Mouse (Mus musculus): ENCODE data around the gene Clec2l.
A peak's percentile ranks its signal among the peaks of the same experiment; 100 is the strongest.
"Not testable (repeated sequence)": the region's sequence is repeated elsewhere in the genome, so short reads cannot be mapped to it uniquely, and the experiment has no call there.

Clec2l gene

DNA sequence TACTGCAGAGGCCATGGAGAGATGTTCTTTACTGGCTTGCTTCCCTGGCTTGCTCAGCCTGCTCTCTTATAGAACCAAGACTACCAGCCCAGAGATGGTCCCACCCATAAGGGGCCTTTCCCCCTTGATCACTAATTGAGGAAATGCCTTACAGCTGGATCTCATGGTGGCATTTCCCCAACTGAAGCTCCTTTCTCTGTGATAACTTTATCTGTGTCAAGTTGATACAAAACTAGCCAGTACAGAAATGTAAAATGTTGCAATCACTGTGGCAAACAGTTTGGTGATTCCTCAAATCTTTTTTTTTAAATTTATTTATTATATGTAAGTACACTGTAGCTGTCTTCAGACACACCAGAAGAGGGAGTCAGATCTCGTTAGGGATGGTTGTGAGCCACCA, 7.6 kb downstream of the Clec2l start:
- not testable (repeated sequence) for DNase-seq (ENCODE audit: low read depth, low spot score)

DNA sequence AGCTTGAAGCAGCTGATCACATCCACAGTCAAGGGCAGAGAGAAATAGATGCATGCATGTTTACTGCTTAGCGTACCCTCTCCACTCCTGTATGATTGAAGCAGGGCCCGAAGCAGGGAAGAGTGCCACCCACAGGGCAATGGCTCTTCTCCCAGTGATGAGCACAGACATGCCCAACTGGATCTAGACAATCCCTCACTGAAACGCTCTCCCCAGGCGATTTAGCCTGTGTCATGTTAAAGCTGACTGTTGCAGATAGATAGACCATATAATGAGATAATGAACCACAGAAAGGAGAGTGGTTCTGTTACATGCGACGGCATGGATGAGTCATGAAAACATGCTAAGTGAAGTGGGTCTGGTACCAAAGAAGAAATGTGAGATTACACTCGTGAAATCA, 8.4 kb downstream of the Clec2l start:
- no peak for DNase-seq (ENCODE audit: low read depth, low spot score)

DNA sequence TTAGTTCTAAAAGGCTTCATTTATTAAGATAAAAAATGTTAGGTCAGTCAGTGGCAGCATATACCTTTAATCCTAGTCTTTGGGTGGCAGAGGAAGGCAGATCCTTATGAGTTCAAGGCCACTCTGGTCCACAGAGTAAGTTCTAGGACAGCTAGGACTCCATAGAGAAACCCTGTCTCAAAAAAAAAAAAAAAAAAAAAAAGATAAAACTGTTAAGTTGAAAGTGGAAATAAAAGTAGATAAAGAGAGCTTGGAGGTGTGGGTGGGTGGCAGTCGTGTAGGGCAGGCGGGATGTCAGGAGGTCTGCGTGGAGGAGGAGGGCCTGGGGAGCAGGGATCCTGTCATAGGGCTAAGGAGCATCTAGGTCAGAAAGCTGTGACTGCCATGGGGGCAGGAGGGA, 9.1 kb downstream of the Clec2l start:
- DNase-seq (ENCODE audit: low read depth, low spot score): no peak

DNA sequence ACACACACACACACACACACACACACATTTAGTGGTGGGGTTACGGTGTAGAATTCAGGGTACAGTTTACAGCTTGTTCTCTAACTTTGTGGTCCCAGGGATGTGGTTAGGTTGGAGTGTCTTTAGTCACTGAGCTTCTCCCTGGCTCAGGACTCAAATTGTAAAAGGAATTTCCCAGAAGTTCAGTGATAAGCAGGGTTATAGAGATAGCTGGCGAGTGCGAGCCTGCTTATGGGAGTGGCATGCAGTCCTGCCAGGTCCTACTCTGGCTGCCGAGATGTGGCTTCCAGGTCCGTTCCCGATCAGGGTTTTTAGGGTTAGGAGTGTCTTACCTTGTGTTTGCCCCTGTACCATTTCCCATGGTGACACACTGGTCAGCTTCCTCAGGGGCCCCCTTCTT, 13.3 kb downstream of the Clec2l start:
- DNase-seq (ENCODE audit: low read depth, low spot score): no peak

DNA sequence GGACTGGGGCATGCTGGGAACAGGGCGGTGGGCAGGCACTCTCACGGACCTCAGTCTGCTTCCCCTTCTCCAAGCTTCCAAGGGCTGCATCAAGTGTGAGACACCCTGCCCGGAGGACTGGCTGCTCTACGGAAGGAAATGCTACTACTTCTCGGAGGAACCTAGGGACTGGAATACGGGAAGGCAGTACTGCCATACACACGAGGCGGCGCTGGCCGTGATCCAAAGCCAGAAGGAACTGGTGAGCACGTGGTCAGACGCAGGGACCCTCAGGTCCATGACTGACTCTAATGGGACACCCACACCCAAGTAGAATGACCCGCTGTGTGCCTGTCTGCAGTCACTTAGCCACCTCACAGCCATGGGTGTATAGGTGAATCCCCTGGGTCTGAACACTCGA, 13.9 kb downstream of the Clec2l start:
- DNase-seq (ENCODE audit: low read depth, low spot score): no peak

DNA sequence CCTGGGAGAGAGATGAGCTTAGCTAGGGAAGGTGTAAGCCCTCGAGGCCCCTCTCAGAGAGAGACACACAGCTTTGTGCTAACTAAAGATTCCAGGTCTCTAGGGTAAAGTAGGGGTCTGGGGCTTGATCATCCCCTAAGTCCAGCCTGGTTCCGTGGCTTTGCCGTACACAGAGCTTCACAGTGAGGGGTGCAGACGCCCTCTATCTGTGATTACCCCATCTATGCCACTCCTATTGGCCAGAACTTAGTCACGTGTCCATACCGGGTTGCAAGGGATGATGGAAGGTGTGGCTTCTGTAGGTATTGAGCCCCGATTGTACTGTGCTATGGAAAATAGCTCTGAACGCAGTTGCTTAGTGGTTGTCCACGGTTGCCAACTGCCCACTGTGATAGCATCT, 14.8 kb downstream of the Clec2l start:
- no peak for DNase-seq (ENCODE audit: low read depth, low spot score)

DNA sequence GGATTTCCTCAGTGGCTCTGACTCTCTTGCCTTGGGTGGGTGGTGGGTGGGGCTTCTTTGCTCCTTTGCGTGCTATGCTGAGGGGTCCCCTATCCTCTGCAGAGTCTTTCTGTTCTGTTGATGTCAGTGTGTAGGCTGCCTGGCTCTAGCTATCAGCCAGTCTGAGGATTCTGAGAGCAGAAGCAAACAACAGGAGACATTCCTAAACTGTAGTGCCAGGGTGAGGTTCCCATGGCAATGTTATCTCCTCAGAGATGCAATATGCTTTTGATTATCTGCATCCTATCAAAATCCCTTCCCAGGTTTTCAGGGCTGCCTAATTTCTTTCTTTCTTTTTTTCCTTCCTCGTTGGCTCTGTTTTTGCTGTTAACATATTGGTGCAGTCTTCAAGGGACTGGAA, 19.7 kb downstream of the Clec2l start:
- DNase-seq (ENCODE audit: low read depth, low spot score): no peak

DNA sequence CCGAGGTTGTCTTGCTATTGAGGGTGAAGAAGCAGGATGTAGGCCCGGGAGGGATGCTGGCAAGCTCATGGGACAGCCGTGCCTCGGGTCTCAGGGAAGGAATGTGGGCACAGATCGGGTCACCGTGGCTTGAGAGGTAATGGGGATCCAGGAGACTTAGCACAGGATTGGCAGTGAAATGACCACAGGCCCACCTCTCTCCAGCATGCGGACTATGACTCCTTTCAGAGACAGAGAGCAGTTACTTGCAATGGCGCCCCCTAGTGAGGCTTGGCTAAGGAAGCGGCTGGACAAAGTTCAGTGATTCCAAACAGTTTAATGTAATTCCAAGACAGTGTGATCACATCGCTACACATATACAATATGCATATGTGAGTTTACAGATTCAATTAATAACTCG, 24.3 kb downstream of the Clec2l start:
- DNase-seq (ENCODE audit: low read depth, low spot score): no peak

DNA sequence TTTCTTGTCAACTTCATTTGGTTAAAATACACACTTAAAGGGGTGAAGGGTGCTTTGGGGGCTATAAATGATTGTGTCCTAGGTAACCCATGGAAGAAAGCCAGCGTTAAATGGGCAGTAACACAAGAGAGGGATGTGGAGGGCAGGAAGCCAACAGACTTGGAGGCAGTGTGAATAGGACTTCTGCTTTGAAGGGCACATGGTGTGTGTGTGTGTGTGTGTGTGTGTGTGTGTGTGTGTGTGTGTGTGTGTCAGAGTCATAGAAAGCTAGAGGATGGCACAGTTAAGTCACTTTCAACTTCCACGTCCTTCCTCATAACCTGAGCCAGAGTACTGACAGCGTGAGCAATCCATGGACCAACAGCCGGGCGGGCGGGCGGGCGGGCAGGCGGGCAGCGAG, 26.0 kb downstream of the Clec2l start:
- no peak for DNase-seq (ENCODE audit: low read depth, low spot score)

- DNase-seq (ENCODE audit: low read depth, low spot score): no peak
These were observed 27.7 kb downstream of the Clec2l start for GRCm38 (mm10) chr6:38690615-38691014.

DNA sequence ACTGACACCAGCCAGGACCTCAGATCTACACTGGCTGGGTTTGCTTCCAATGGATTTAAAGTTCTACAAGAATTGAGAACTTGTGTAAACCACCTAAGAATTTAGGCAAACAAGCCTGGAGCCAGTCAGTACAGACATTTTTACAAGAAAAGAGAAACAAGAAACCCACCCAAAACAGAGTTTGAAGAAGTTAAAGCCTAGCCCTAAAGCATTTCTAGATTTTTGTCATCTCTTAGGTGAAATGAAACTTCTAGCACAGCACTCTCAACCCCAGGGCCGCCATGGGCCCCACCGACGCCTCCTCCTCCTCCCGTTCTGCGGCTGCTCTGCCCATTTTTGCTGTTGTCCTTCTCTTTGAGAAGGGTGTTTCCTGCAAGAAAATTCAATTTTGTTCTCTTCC, 28.2 kb downstream of the Clec2l start:
- DNase-seq (ENCODE audit: low read depth, low spot score): no peak

DNA sequence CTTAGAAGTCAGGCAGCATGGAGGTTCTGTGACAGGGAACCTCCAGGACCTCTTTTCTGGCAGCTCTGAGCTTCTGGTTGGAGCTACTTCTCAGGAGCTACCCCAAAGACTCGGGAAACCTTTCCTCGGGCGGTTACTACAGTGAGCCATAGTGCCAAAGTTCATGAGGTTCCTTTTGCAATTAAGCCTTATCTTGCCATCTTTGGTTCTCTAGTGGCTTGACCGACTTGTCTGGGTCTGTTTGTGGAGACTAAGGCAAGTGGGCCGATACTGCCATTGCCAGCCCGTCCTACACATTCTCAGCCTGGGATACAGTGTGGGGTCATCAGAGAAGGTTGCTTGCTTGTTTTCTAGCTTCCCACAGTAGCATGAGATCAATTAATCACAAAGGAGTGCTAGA, 29.7 kb downstream of the Clec2l start:
- DNase-seq (ENCODE audit: low read depth, low spot score): no peak

- DNase-seq (ENCODE audit: low read depth, low spot score): peak; percentile 84
These were observed 32.6 kb downstream of the Clec2l start for GRCm38 (mm10) chr6:38695380-38696054.

DNA sequence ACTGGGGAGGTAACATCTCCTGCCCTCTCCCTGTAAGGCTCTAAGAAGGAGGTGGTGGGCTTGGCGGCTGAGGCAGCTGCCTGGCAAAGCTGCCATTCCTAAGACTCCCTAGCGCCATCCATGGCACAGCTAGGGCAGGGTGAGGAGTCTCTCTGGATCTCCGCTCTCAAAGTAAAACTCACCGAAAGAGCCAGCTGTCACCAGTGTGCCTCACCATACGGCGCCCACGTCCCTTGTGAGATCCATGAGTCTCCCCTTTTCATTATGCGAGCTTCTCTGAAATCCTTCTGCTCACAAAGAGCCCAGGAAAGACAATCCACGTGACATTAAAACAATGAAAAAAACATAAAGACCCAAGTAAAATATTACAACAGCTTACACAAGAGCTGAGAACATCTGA, 33.7 kb downstream of the Clec2l start:
- DNase-seq (ENCODE audit: low read depth, low spot score): no peak

DNA sequence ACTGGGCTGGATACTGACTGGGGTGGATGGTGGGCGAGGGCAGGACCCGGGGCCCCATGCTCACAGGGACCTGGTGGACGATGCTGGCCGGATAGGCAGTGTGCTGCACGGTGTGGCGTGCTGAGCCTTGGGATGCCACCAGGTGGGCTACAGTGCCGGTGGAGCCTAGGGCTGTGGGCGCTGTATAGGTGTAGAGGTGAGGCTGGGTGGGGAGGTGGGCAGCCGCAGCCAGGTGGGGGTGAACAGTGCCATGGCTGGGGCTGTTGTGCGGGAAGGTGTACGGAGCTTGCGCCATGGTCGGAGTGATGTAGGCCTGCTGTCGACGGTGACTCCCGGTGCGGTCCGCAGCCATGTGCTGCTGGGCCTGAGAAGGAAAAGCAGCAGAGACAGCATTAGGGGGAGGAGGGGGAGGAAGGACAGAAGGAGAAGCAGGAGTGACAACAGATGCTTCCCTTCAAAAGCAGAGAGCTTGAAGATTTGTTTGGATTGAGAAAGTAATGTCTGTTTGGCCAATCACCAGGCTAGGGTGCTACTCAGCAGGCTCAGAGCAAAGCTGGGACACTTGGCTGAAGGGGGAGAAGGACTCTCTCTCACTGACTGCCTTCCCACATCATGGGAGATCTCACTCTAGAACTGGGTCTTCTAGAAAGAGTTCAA, 35.5 kb downstream of the Clec2l start:
- no peak for DNase-seq (ENCODE audit: low read depth, low spot score)

DNA sequence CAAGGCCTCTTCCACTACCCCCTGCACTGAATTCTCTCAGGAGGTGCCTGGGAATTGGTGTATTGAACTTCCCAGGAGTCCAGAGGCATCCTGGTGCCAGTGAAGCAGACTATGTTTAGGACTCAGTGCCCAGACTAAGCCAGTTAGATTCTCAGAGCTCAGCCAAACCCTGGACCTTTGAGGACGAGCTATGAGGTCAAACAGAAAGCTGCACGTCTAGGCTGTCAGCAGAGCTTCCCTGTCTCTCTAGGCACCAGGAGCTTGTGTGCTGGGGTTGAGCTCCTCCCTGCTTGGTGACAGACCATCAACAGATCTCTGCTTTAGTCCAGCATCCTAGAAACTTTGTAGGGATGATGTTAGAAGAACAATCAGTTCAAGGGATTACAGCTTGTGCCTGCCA, 38.6 kb downstream of the Clec2l start:
- no peak for DNase-seq (ENCODE audit: low read depth, low spot score)

GRCm38 (mm10) chr6:38702810-38703399, 40.0 kb downstream of the Clec2l start:
- no peak for DNase-seq (ENCODE audit: low read depth, low spot score)

DNA sequence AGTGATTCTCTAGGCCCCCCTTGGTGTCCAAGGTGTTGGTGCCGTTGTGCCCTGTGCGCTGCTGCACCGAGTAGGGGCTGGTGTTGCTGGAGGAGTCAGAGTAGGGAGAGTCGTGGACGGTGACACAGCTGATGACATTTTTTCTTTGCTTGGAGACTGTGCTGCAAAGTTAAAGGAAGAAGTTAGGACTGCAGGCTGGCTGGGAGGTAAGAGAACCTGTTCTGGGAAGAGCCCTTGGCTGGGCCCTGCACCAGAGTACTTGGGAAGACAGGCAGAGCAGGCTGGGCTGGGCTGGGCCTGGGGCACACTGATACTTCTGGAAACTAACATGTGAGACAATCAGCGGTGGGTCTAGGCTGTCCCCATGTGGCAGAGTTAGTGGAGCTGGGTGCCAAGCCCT, 40.7 kb downstream of the Clec2l start:
- no peak for DNase-seq (ENCODE audit: low read depth, low spot score)

DNA sequence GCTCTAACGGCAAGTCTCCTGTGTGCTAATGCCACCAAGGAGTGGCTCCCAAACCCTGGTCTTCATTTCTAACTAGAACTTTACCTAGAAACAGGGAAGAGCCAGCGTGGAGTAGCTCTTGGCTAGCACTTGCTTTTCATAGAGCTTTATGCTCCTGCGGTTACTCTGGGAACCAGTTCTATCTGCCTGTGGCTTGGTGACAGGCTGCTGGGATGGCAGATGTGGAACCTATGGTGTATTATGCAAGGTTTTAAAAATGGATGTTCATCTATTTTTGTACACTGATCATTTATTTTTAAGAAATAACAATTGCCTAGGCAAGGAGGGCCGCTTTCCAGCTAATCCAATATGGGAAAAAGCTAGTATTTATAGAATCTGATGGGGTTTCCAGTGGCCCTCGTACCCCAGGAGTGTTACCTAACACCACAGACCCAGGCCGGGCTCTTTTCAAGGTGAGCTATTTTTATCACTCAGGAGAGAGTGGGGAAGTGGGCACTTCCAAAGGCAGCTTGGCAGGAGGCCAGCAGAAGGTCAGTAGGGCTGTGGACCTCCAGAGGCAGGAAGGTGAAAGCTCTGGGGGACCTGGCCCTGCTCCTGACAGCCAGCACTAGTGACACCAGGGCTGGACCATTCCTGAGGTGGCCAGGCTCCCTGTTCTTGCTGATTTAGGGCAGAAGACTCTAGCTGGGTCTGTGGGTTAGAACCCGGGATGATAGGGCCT, 41.6 kb downstream of the Clec2l start:
- DNase-seq (ENCODE audit: low read depth, low spot score): no peak

DNA sequence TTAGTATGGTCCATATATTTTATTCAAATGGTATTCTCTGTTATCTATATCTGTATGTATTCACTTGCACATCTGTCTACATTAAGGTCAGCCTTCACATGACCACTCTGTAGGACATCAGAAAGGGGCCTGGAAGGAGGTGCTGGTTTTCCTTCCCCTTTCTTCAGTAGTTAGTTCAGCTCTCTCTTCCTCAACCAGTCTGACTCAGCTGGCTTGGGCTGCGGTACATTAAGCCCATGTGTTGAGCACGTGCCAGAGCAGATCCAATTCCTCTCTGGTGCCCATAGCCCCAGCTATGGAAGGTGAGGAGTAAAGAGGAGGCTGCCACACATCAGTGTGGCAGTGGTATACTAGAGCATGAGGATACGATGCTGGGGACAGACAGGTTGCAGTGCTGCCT, 47.6 kb downstream of the Clec2l start:
- DNase-seq (ENCODE audit: low read depth, low spot score): no peak

DNA sequence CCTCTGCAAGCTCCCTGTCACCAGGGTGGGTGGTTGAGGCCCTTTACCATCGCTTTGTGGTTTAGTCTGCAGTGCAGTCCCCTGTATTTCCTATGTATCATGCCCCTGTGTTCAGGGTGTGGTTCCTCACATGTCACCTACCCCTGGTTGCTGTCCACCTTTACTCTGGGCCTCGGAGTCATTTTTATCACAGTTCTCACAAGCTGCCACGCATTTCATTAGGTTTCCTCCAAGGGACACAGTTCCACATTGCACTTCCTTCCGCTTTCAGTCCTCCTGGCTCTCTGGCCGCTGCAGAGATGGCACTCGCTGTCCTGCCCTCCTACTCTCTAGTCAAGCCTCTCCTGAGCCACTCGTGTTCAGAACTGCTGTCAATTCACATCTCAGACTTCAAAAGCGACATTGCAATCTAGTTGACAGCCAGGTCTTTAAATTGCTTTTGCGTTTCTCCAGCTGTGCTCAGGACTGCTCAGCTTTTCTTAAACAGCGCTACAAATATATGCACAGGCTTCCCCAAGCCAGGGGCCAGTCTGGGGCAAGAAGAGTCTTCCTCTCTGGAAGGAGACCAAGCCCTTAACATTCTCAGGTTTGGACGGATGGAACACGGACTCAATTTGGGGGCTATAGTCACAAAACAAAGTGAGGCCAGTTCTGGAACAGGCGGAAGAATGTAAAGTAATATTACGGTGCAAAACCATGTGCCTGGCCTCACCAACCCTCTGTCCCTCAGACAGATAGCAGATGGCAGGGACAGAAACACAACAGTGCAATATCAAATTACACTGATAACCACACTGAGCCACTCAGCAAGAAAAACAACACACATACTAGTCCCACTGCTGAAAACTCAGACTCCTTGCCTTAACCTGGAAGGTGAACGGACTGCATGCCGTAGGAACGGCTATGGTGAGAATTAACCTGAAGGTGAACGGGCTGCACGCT, 51.4 kb downstream of the Clec2l start:
- no peak for DNase-seq (ENCODE audit: low read depth, low spot score)

DNA sequence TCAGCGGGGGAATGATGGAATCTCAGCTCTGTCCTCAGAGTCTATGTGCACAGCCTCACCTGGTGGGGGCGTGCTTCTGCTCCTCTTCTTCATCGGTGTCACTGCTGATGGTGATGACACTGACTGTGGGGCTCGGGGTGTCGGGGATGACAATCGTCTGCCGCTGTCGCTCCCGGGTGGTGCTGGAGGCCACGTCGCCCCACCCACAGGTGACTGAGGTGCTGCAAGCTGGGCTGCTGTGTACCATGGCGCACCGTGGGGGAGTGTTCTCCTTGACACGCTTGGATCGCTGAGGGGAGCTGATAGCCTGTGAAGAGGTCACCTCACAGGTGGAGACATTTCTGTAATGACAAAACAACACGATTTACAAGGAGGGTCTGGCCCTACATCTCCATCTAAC, 53.0 kb downstream of the Clec2l start:
- DNase-seq (ENCODE audit: low read depth, low spot score): no peak
